Mouse (Mus musculus): Measurements from ENCODE around the gene Cacng8. TPM values are rescaled to one million over a fixed set of nuclear protein-coding genes. Genes with fewer than 3 reads are reported as not detected.

Gene Cacng8
- polyA plus RNA-seq, 1 experiment from 2014 or later: 2.3 TPM

GRCm38 (mm10) chr7:3360678-3361077 is 29.8 kb upstream of the Cacng8 start:
- WGBS: 86% methylated on average over 1 of the region's 1 CpGs

GRCm38 (mm10) chr7:3365547-3366279 is 24.8 kb upstream of the Cacng8 start:
- no peak overlapping the region for H3K4me2 ChIP-seq
- no peaks in the 10 kb centered on the region for H3K36me3 ChIP-seq (ENCODE audit: control insufficient read depth, insufficient read depth, low read length)
- H3K27ac ChIP-seq (ENCODE audit: low read depth, low read length): no peak overlapping the region
- 21% methylated on average over 11 of the region's 11 CpGs for WGBS
- peaks cover 38% of the 10 kb centered on the region for H3K27me3 ChIP-seq (replicated peaks; ENCODE audit: control insufficient read depth, insufficient read depth, low read length)
- H3K4me1 ChIP-seq (replicated peaks; ENCODE audit: control insufficient read depth, insufficient read depth, low read length): no peaks in the 10 kb centered on the region
- DNase-seq (ENCODE audit: low spot score): no peak
- no peaks in the 10 kb centered on the region for H3K9me3 ChIP-seq (ENCODE audit: control insufficient read depth, low read length)
- no peak for ATAC-seq (replicated peaks; ENCODE audit: low FRiP score)
- no peak overlapping the region for H3K4me3 ChIP-seq (ENCODE audit: low read depth, low read length)
- H3K9ac ChIP-seq (ENCODE audit: low read depth, low read length): no peak overlapping the region

More at GRCm38 (mm10) chr7:3360678-3361077, 29.8 kb upstream of the Cacng8 start:
- Histone ChIP-seq H3K4me1 (replicated peaks; ENCODE audit: control insufficient read depth, insufficient read depth, low read length) (no peaks in the 10 kb centered on the region), H3K27ac (ENCODE audit: low read depth, low read length) (no peak overlapping the region), H3K9me3 (ENCODE audit: control insufficient read depth, low read length) (no peaks in the 10 kb centered on the region), H3K4me2 (no peak overlapping the region), H3K4me3 (ENCODE audit: low read depth, low read length) (no peak overlapping the region), H3K9ac (ENCODE audit: low read depth, low read length) (no peak overlapping the region), H3K36me3 (ENCODE audit: control insufficient read depth, insufficient read depth, low read length) (no peaks in the 10 kb centered on the region), H3K27me3 (replicated peaks; ENCODE audit: control insufficient read depth, insufficient read depth, low read length) (peaks cover 4% of the 10 kb centered on the region)
- ATAC-seq (replicated peaks; ENCODE audit: low FRiP score): no peak
- no peak for DNase-seq (ENCODE audit: low spot score)

GRCm38 (mm10) chr7:3366705-3367516 is 23.6 kb upstream of the Cacng8 start:
- H3K4me1 ChIP-seq (replicated peaks; ENCODE audit: control insufficient read depth, insufficient read depth, low read length): no peaks in the 10 kb centered on the region
- peak overlapping the region; percentile 40 for H3K4me2 ChIP-seq
- no peak for DNase-seq (ENCODE audit: low spot score)
- H3K27me3 ChIP-seq (replicated peaks; ENCODE audit: control insufficient read depth, insufficient read depth, low read length): peaks cover 38% of the 10 kb centered on the region
- H3K27ac ChIP-seq (ENCODE audit: low read depth, low read length): no peak overlapping the region
- ATAC-seq (replicated peaks; ENCODE audit: low FRiP score): no peak
- no peaks in the 10 kb centered on the region for H3K9me3 ChIP-seq (ENCODE audit: control insufficient read depth, low read length)
- 4% methylated on average over 42 of the region's 42 CpGs for WGBS
- no peak overlapping the region for H3K9ac ChIP-seq (ENCODE audit: low read depth, low read length)
- H3K36me3 ChIP-seq (ENCODE audit: control insufficient read depth, insufficient read depth, low read length): no peaks in the 10 kb centered on the region
- 0 out of 2 replicates have a peak overlapping the region, but pooled peaks have one; percentile 7 for H3K4me3 ChIP-seq (ENCODE audit: low read depth, low read length)

- H3K9ac ChIP-seq (ENCODE audit: low read depth, low read length): no peak overlapping the region
- H3K4me1 ChIP-seq (replicated peaks; ENCODE audit: control insufficient read depth, insufficient read depth, low read length): no peaks in the 10 kb centered on the region
- 6% methylated on average over 11 of the region's 11 CpGs for WGBS
- no peaks in the 10 kb centered on the region for H3K9me3 ChIP-seq (ENCODE audit: control insufficient read depth, low read length)
- no peak overlapping the region; the same call in 1 of the 2 replicates for H3K4me3 ChIP-seq (ENCODE audit: low read depth, low read length)
- H3K36me3 ChIP-seq (ENCODE audit: control insufficient read depth, insufficient read depth, low read length): no peaks in the 10 kb centered on the region
- no peak overlapping the region for H3K27ac ChIP-seq (ENCODE audit: low read depth, low read length)
- peak overlapping the region; percentile 29 for H3K4me2 ChIP-seq
- H3K27me3 ChIP-seq (replicated peaks; ENCODE audit: control insufficient read depth, insufficient read depth, low read length): peaks cover 38% of the 10 kb centered on the region
- DNase-seq (ENCODE audit: low spot score) (no peak), ATAC-seq (replicated peaks; ENCODE audit: low FRiP score) (no peak)
These were observed 22.9 kb upstream of the Cacng8 start for GRCm38 (mm10) chr7:3367569-3367968.

GRCm38 (mm10) chr7:3368311-3368710 is 22.2 kb upstream of the Cacng8 start:
- H3K4me2 ChIP-seq: no peak overlapping the region

GRCm38 (mm10) chr7:3369189-3369588 is 21.3 kb upstream of the Cacng8 start:
- ATAC-seq (replicated peaks; ENCODE audit: low FRiP score) (no peak), DNase-seq (ENCODE audit: low spot score) (no peak)
- H3K9me3 ChIP-seq (ENCODE audit: control insufficient read depth, low read length): no peaks in the 10 kb centered on the region
- no peak overlapping the region for H3K4me3 ChIP-seq (ENCODE audit: low read depth, low read length)
- 54% methylated on average over 6 of the region's 6 CpGs for WGBS
- no peak overlapping the region for H3K27ac ChIP-seq (ENCODE audit: low read depth, low read length)
- H3K27me3 ChIP-seq (replicated peaks; ENCODE audit: control insufficient read depth, insufficient read depth, low read length): peaks cover 38% of the 10 kb centered on the region
- no peak overlapping the region for H3K4me2 ChIP-seq
- H3K9ac ChIP-seq (ENCODE audit: low read depth, low read length): no peak overlapping the region
- H3K4me1 ChIP-seq (replicated peaks; ENCODE audit: control insufficient read depth, insufficient read depth, low read length): no peaks in the 10 kb centered on the region
- no peaks in the 10 kb centered on the region for H3K36me3 ChIP-seq (ENCODE audit: control insufficient read depth, insufficient read depth, low read length)

More at GRCm38 (mm10) chr7:3368311-3368710, 22.2 kb upstream of the Cacng8 start:
- Histone ChIP-seq H3K9ac (ENCODE audit: low read depth, low read length) (no peak overlapping the region), H3K4me1 (replicated peaks; ENCODE audit: control insufficient read depth, insufficient read depth, low read length) (no peaks in the 10 kb centered on the region), H3K27ac (ENCODE audit: low read depth, low read length) (no peak overlapping the region), H3K36me3 (ENCODE audit: control insufficient read depth, insufficient read depth, low read length) (no peaks in the 10 kb centered on the region), H3K4me3 (ENCODE audit: low read depth, low read length) (no peak overlapping the region), H3K9me3 (ENCODE audit: control insufficient read depth, low read length) (no peaks in the 10 kb centered on the region), H3K27me3 (replicated peaks; ENCODE audit: control insufficient read depth, insufficient read depth, low read length) (peaks cover 38% of the 10 kb centered on the region)
- DNase-seq (ENCODE audit: low spot score) (no peak), ATAC-seq (replicated peaks; ENCODE audit: low FRiP score) (no peak)
- 27% methylated on average over 12 of the region's 12 CpGs for WGBS

GRCm38 (mm10) chr7:3370407-3370806 is 20.1 kb upstream of the Cacng8 start:
- peaks cover 35% of the 10 kb centered on the region for H3K27me3 ChIP-seq (replicated peaks; ENCODE audit: control insufficient read depth, insufficient read depth, low read length)
- no peak overlapping the region for H3K27ac ChIP-seq (ENCODE audit: low read depth, low read length)
- H3K4me1 ChIP-seq (replicated peaks; ENCODE audit: control insufficient read depth, insufficient read depth, low read length): no peaks in the 10 kb centered on the region
- H3K36me3 ChIP-seq (ENCODE audit: control insufficient read depth, insufficient read depth, low read length): no peaks in the 10 kb centered on the region
- DNase-seq (ENCODE audit: low spot score) (no peak), ATAC-seq (replicated peaks; ENCODE audit: low FRiP score) (no peak)
- no peaks in the 10 kb centered on the region for H3K9me3 ChIP-seq (ENCODE audit: control insufficient read depth, low read length)
- WGBS: 51% methylated on average over 4 of the region's 4 CpGs
- no peak overlapping the region for H3K4me3 ChIP-seq (ENCODE audit: low read depth, low read length)
- H3K9ac ChIP-seq (ENCODE audit: low read depth, low read length): no peak overlapping the region
- H3K4me2 ChIP-seq: no peak overlapping the region

- no peaks in the 10 kb centered on the region for H3K9me3 ChIP-seq (ENCODE audit: control insufficient read depth, low read length)
- no peaks in the 10 kb centered on the region for H3K4me1 ChIP-seq (replicated peaks; ENCODE audit: control insufficient read depth, insufficient read depth, low read length)
- whole genome bisulfite sequencing: 76% methylated on average over 2 of the region's 2 CpGs
- no peak overlapping the region for H3K4me3 ChIP-seq (ENCODE audit: low read depth, low read length)
- H3K27me3 ChIP-seq (replicated peaks; ENCODE audit: control insufficient read depth, insufficient read depth, low read length): peaks cover 17% of the 10 kb centered on the region
- no peaks in the 10 kb centered on the region for H3K36me3 ChIP-seq (ENCODE audit: control insufficient read depth, insufficient read depth, low read length)
- H3K9ac ChIP-seq (ENCODE audit: low read depth, low read length): no peak overlapping the region
- DNase-seq (ENCODE audit: low spot score): no peak
- no peak overlapping the region for H3K4me2 ChIP-seq
- ATAC-seq (replicated peaks; ENCODE audit: low FRiP score): no peak
- no peak overlapping the region for H3K27ac ChIP-seq (ENCODE audit: low read depth, low read length)
These were observed 18.1 kb upstream of the Cacng8 start for GRCm38 (mm10) chr7:3372376-3372775.

Data from liver, embryonic 11.5 days (tissue).